Mouse (Mus musculus) C2C12 (cell line): ENCODE measurements around the gene Iqgap1. TPM values are rescaled to one million over a fixed set of nuclear protein-coding genes. Genes with fewer than 3 reads are reported as not detected.
A peak's percentile ranks its signal among the peaks of the same experiment; 100 is the strongest.
"Not testable (repeated sequence)": the region's sequence is repeated elsewhere in the genome, so short reads cannot be mapped to it uniquely, and the experiment has no call there.

ENCODE experiments used
- H3K27me3 ChIP-seq: one replicate; pipeline ENCODE4 v1.6.1; 2011; ENCODE audit not compliant: control insufficient read depth, insufficient read depth, insufficient read length
- H3K36me3 ChIP-seq: one replicate; pipeline ENCODE4 v1.6.1; 2011; ENCODE audit not compliant: control insufficient read depth, insufficient read depth
- H3K4me3 ChIP-seq: one replicate; pipeline ENCODE4 v1.5.1; 2011; ENCODE audit warnings: mild to moderate bottlenecking, control low read depth; ENCODE audit not compliant: poor library complexity, insufficient read depth, severe bottlenecking
- H3K79me2 ChIP-seq: one replicate; pipeline ENCODE4 v1.6.1; 2011; ENCODE audit not compliant: control insufficient read depth, insufficient read depth
- H3K79me3 ChIP-seq: one replicate; pipeline ENCODE4 v1.6.1; 2011; ENCODE audit warnings: low read depth, control low read depth
- H3ac ChIP-seq: one replicate; pipeline ENCODE3; 2011; ENCODE audit warnings: low read depth; ENCODE audit not compliant: control insufficient read depth, insufficient read length
- CEBPB ChIP-seq: IDR thresholded peaks from one replicate; pipeline ENCODE4 v1.6.1; 2011; ENCODE audit warnings: low read depth, mild to moderate bottlenecking, control low read depth, moderate library complexity
- CTCF ChIP-seq: IDR thresholded peaks from one replicate; pipeline ENCODE4 v1.5.1; 2011; ENCODE audit not compliant: control insufficient read depth, insufficient read depth, insufficient read length
- FOSL1 ChIP-seq: IDR thresholded peaks from one replicate; pipeline ENCODE4 v1.8.0; 2011; ENCODE audit warnings: mild to moderate bottlenecking, low read length; ENCODE audit not compliant: poor library complexity, insufficient read depth, severe bottlenecking
- MAX ChIP-seq: IDR thresholded peaks from one replicate; pipeline ENCODE4 v1.6.1; 2011; ENCODE audit warnings: mild to moderate bottlenecking, control low read depth
- MYOD1 ChIP-seq: IDR thresholded peaks from one replicate; pipeline ENCODE4 v1.6.1; 2011; ENCODE audit warnings: low read depth; ENCODE audit not compliant: control insufficient read depth, insufficient read length
- MYOG ChIP-seq: IDR thresholded peaks from one replicate; pipeline ENCODE4 v1.6.1; 2011; ENCODE audit not compliant: control insufficient read depth, insufficient read length; ENCODE audit errors: extremely low read depth
- USF1 ChIP-seq: IDR thresholded peaks from one replicate; pipeline ENCODE4 v1.6.1; 2011; ENCODE audit warnings: low read depth, mild to moderate bottlenecking, control low read depth, moderate library complexity
- polyA plus RNA-seq: library from polyadenylated mRNA; unstranded; fragments of >200 nt; fragmentation: generic; extraction: Trizol; gene quantifications from one replicate; pipeline ENCODE4 v1.2.1, GENCODE M21; 2012; ENCODE audit warnings: missing spikeins

Iqgap1 gene
- polyA plus RNA-seq, 1 experiment: 82.7 TPM

DNA sequence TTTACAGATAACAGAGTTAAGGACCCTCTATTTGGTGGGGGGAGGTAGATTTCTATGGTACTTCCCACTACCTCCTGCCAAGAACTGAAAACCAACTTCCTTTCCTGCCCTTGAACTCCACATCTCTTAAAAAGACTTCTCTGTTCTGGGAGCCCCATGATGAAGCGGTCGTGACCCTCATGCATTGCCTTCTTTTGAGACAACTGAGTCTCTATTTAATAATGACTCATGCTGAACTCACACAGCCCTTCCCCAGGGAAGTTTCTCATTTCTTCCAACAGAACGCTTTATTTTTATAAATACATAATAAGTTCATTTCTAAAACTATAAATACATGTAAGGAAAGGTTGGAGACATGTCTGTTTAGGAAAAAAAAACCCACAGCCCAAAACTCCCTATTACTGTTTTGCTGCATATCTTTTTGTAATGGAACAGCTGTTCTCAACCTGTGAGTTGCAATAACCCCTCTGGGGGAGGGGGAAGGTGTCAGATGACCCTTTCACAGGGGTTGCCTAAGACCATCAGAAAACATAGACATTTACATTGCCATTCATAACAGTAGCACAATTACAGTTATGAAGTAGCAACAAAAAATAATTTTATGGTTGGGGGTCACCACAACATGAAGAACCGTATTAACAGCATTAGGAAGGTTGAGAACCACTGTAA, 10.3 kb upstream of the Iqgap1 start:
- H3K27me3 ChIP-seq: no peaks in the 10 kb centered on the region
- H3K36me3 ChIP-seq: no peaks in the 10 kb centered on the region
- H3K4me3 ChIP-seq: no peak overlapping the region
- peaks cover 17% of the 10 kb centered on the region for H3K79me2 ChIP-seq
- TF ChIP-seq CTCF (no peak), MYOD1 (peak; percentile 48), MAX (no peak), FOSL1 (peak; percentile 38), CEBPB (peak; percentile 71)
- peaks cover 6% of the 10 kb centered on the region for H3K79me3 ChIP-seq
- no peak overlapping the region for H3ac ChIP-seq

DNA sequence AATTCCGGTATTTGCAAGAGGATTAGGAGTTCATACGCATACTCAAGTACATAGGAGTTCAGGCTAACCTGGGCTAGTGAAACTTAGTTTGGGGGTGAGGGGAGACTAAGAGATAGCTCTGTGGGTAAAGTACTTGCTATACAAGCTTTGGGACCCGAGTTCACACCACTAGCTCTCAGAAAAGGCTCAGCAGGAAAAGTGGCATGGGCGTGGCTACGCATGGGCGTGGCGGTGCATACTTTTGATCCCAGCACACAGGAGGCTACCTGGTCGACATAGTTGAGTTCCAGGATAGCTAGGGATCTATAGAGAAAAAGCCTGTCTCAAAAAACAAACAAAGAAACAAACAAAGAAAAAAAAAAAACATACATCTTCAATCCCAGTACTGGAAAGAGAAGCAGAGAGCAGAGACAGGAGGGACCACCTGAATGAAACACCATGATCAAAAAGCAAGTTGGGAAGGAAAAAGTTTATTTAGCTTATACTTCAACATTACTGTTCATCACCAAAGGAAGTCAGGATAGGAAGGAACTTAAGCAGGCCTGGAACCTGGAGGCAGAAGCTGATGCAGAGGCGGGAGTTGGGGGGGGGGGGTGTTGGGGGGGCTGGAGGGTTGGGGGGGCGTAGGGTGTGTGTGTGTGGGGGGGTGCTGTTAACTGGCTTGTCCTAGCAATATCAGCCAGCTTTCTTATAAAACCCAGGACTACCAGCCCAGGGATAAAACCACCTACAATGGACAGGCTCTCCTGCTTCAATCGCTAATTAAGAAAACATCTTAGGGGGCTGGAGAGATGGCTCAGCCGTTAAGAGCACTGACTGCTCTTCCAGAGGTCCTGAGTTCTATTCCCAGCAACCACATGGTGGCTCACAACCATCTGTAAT, 8.1 kb upstream of the Iqgap1 start:
- Histone ChIP-seq H3ac (no peak overlapping the region), H3K79me3 (no peaks in the 10 kb centered on the region), H3K79me2 (peaks cover 2% of the 10 kb centered on the region), H3K36me3 (no peaks in the 10 kb centered on the region), H3K4me3 (no peak overlapping the region), H3K27me3 (no peaks in the 10 kb centered on the region)
- TF ChIP-seq CEBPB (no peak), MYOD1 (no peak), MAX (no peak), CTCF (no peak), USF1 (no peak), MYOG (no peak), FOSL1 (no peak)

DNA sequence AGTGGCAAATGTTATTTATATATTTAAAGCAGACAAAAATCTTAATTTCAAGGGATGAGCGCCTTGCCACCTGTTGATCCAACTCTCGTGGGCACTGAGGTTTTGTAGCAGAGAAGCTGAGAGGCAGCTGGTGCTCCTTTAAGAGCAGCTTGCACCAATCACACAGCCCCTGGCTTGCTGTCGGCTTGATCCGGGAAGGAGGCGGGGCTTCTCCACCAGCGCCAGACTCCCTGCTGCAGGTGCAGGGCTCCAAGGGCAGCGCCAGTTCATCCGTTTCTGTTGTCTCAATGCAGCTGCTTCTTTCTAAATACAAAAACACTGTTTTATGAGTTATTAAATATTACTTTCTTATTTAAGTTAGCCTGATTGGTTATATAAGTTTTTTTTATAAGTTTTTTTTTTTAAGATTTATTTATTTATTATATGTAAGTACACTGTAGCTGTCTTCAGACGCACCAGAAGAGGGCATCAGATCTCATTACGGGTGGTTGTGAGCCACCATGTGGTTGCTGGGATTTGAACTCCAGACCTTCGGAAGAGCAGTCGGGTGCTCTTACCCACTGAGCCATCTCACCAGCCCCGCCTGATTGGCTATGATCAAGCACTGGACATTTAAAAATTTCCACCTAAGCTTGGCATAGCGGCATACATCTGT, 7.3 kb upstream of the Iqgap1 start:
- TF ChIP-seq MYOD1: peak; percentile 3
- H3ac ChIP-seq, H3K36me3 ChIP-seq, H3K79me3 ChIP-seq, H3K79me2 ChIP-seq, H3K4me3 ChIP-seq, H3K27me3 ChIP-seq: not testable (repeated sequence)

DNA sequence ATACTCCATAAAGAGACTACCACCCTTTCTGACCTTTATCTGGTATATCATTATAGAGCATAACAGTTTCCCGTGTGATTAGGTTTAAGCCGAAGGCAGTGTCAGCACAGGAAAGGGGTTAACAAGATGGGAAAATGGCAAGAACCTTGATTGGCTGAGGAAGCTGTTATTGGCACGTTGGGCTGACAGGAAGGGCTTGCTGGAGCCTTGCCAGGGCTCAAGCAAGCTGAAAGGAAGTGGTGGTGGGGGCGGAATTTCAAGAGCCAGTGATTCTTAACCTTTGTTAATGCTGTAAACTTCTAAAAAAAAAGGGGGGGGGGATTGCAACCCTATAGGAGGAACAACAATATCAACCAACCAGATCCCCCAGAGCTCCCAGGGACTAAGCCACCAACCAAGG, 6.4 kb upstream of the Iqgap1 start:
- TF ChIP-seq FOSL1: no peak
- no peak for TF ChIP-seq MYOG
- no peak for TF ChIP-seq MAX
- no peak for TF ChIP-seq CEBPB
- no peak for TF ChIP-seq MYOD1
- TF ChIP-seq USF1: no peak
- TF ChIP-seq CTCF: no peak
- H3K79me3 ChIP-seq: no peaks in the 10 kb centered on the region
- H3K79me2 ChIP-seq: no peaks in the 10 kb centered on the region
- H3K4me3 ChIP-seq: no peak overlapping the region
- H3K27me3 ChIP-seq: no peaks in the 10 kb centered on the region
- H3ac ChIP-seq: no peak overlapping the region
- no peaks in the 10 kb centered on the region for H3K36me3 ChIP-seq

DNA sequence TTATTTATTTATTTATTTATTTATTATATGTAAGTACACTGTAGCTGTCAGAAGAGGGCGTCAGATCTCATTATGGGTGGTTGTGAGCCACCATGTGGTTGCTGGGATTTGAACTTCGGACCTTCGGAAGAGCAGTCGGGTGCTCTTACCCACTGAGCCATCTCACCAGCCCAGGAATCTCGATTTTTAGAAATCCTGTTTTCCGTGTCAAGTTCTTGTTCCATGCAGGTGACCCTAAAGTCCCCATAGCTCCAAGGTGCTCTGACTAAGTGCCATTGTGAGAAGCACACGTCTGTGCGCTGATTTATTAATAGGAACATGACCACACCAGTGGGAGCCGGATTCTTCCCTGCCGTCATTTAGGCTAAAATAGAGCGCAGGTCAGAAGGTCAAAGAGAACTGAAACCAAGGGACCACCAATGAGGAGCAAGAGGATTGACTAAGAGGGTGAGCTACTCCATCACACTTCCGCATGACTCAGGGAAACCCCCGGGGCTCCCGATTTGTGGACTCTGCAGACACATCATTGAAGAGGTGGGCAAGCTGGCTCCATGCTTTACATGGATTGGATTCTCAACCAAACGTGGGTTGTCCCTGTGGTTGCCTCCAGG, 4.5 kb upstream of the Iqgap1 start:
- no peaks in the 10 kb centered on the region for H3K27me3 ChIP-seq
- H3K79me3 ChIP-seq: no peaks in the 10 kb centered on the region
- TF ChIP-seq FOSL1: no peak
- no peak for TF ChIP-seq MYOG
- no peak for TF ChIP-seq CEBPB
- TF ChIP-seq CTCF: no peak
- no peak for TF ChIP-seq USF1
- no peak for TF ChIP-seq MAX
- no peak for TF ChIP-seq MYOD1
- no peak overlapping the region for H3K4me3 ChIP-seq
- H3K36me3 ChIP-seq: no peaks in the 10 kb centered on the region
- H3ac ChIP-seq: no peak overlapping the region
- H3K79me2 ChIP-seq: no peaks in the 10 kb centered on the region
